Mouse (Mus musculus): ENCODE data around the gene Alg3. TPM values are rescaled to one million over a fixed set of nuclear protein-coding genes. Genes with fewer than 3 reads are reported as not detected.

Gene Alg3
- 43.7 and 44.6 TPM in 2 replicates for polyA plus RNA-seq (2014; fragmentation: Nextera tagmentation; extraction: Ambion mirVana)

DNA sequence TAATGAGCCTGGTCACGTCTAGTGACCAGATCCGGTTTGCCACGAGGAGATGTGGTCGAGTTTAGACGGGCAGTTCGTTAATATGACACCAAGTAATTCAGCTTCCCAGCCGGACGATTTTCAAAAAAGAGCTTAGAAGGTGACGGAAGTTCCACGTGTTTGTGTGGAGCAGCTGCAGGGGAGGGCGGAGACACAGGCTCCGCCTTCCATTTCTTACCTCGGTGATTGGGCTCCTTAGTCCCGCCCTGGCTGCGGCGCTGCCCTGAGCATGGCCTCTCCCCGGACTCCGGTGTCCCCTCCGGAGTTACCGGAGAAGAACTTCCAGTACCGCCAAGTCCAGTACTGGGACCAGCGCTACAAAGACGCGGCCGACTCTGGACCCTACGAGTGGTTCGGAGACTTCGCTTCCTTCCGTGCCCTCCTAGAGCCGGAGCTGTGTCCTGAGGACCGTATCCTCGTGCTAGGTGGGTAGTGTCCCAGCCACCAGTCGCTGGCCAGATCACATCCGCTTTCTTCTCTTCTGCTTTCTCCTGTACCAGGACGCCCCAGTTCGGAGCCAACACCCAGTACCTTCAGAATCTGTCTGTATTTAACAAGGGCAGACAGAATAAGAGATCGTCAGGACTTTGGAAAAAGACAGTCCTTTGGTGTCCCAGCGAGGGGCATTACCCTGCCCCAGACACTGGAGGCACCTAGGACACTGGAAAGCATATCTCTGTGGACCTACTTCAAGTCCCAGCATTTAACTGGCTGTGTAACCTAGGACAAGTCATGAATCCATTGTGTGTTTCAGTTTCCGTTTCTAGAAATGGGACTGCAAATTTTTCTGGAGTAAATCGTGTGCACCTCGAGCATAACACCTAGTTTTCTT is at the start of gene Alg3, which contains the start of the genes Eef1akmt4 and Gm49333:
Gene Alg3, minus strand, starts transcription at position 379 of the 871 bp plus-strand sequence.
Gene Eef1akmt4, plus strand, starts transcription at position 237 of the 871 bp plus-strand sequence.
Gene Gm49333, plus strand, starts transcription at position 254 of the 871 bp plus-strand sequence.
- peak within 1 kb of the TSS; percentile 83 for H3K27ac ChIP-seq (ENCODE audit: low read depth, low read length)
- peaks cover 4% of the 10 kb centered on the region; the same call in 1 of the 2 replicates for H3K36me3 ChIP-seq (ENCODE audit: control insufficient read depth, insufficient read depth, low read length)
- H3K4me3 ChIP-seq (ENCODE audit: low read depth, low read length): peak within 1 kb of the TSS; percentile 77
- peak within 1 kb of the TSS; percentile 93 for H3K4me2 ChIP-seq (ENCODE audit: low read depth, low read length)
- H3K9ac ChIP-seq (replicated peaks; ENCODE audit: low read depth, low read length): peak within 1 kb of the TSS; percentile 76
- WGBS: 2% methylated on average over 41 of the region's 41 CpGs
- H3K4me1 ChIP-seq (ENCODE audit: control insufficient read depth, insufficient read depth, low read length): peaks cover 17% of the 10 kb centered on the region
- H3K27me3 ChIP-seq (ENCODE audit: control insufficient read depth, insufficient read depth, low read length): no peaks in the 10 kb centered on the region
- peak; percentile 93 for ATAC-seq (ENCODE audit: low read depth)
- no peaks in the 10 kb centered on the region for H3K9me3 ChIP-seq (ENCODE audit: control insufficient read depth, low read length)

DNA sequence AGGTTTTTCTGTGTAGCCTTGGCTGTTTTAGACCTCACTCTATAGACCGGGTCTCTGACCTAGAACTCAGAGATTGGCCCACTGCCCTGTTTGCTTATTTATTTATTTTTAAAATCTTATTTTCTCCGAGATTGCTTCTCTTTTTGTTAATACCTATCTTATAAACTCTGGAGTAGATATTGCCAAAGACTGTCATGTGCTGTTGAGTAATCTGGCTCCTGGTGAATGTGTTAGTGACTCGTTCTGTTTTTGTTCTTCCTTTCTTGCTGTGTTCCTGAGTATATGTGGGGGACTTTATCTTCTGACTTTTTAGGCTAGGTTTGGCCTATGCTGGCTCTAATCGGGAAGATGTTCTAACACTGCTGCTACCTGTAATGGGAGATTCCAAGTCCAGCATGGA is 46.1 kb upstream of the Alg3 start:
- ATAC-seq (ENCODE audit: low read depth): no peak
- 92% methylated on average over 4 of the region's 4 CpGs for WGBS

DNA sequence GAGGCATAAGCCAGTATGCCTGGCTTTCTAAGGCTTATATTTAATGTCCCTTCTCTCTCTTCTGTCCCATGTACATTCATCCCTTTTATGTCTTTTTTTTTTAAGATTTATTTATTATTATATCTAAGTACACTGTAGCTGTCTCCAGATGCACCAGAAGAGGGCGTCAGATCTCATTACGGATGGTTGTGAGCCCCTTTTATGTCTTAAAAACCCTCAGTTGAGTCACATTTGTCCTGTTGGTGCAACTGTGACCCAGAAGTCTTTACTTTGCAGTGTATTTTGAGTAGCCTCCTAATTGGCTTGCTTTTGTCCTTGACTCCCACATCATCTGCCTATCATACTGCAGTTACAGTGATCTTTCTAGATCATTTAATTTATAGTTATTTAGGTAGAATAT is 41.8 kb upstream of the Alg3 start:
- H3K4me3 ChIP-seq (ENCODE audit: low read depth, low read length): no peak overlapping the region

More for the DNA sequence above, 46.1 kb upstream of the Alg3 start:
- H3K36me3 ChIP-seq (ENCODE audit: control insufficient read depth, insufficient read depth, low read length): peaks cover 74% of the 10 kb centered on the region
- H3K27me3 ChIP-seq (ENCODE audit: control insufficient read depth, insufficient read depth, low read length): no peaks in the 10 kb centered on the region
- H3K9ac ChIP-seq (replicated peaks; ENCODE audit: low read depth, low read length): no peak overlapping the region
- peaks cover 4% of the 10 kb centered on the region for H3K4me1 ChIP-seq (ENCODE audit: control insufficient read depth, insufficient read depth, low read length)
- H3K4me2 ChIP-seq (ENCODE audit: low read depth, low read length): no peak overlapping the region
- H3K27ac ChIP-seq (ENCODE audit: low read depth, low read length): no peak overlapping the region
- no peaks in the 10 kb centered on the region for H3K9me3 ChIP-seq (ENCODE audit: control insufficient read depth, low read length)
- H3K4me3 ChIP-seq (ENCODE audit: low read depth, low read length): no peak overlapping the region

DNA sequence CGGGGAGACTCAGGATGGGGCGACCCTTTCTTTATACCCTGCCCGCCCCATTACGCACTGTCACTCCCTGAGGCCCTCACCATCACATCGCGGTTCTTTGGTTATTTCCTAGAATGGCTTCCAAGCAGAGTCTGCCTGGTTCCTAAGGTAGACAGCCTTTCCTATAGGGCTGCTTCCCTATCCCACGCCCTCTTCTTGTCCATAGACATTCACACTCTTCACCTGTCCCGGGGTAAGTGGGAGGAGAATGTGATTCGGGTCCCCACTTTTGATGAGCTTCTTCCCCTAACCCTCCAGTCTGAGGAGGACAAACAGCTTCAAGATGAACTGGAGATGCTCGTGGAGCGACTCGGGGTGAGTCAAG is 40.4 kb upstream of the Alg3 start:
- no peak overlapping the region; the same call in 1 of the 2 replicates for H3K27ac ChIP-seq (ENCODE audit: low read depth, low read length)
- WGBS: 11% methylated on average over 11 of the region's 12 CpGs
- H3K9me3 ChIP-seq (ENCODE audit: control insufficient read depth, low read length): no peaks in the 10 kb centered on the region
- H3K36me3 ChIP-seq (ENCODE audit: control insufficient read depth, insufficient read depth, low read length): peaks cover 22% of the 10 kb centered on the region
- peak overlapping the region; percentile 86 for H3K9ac ChIP-seq (replicated peaks; ENCODE audit: low read depth, low read length)
- H3K27me3 ChIP-seq (ENCODE audit: control insufficient read depth, insufficient read depth, low read length): no peaks in the 10 kb centered on the region
- peaks cover 14% of the 10 kb centered on the region for H3K4me1 ChIP-seq (ENCODE audit: control insufficient read depth, insufficient read depth, low read length)
- H3K4me2 ChIP-seq (ENCODE audit: low read depth, low read length): peak overlapping the region; percentile 93
- H3K4me3 ChIP-seq (ENCODE audit: low read depth, low read length): peak overlapping the region; percentile 87
- ATAC-seq (ENCODE audit: low read depth): no peak

More for the DNA sequence above, 41.8 kb upstream of the Alg3 start:
- H3K36me3 ChIP-seq (ENCODE audit: control insufficient read depth, insufficient read depth, low read length): peaks cover 34% of the 10 kb centered on the region
- H3K4me1 ChIP-seq (ENCODE audit: control insufficient read depth, insufficient read depth, low read length): peaks cover 14% of the 10 kb centered on the region
- ATAC-seq (ENCODE audit: low read depth): no peak
- WGBS: 56% methylated on average over 2 of the region's 2 CpGs
- no peaks in the 10 kb centered on the region for H3K27me3 ChIP-seq (ENCODE audit: control insufficient read depth, insufficient read depth, low read length)
- no peak overlapping the region for H3K9ac ChIP-seq (replicated peaks; ENCODE audit: low read depth, low read length)
- H3K9me3 ChIP-seq (ENCODE audit: control insufficient read depth, low read length): no peaks in the 10 kb centered on the region
- no peak overlapping the region for H3K4me2 ChIP-seq (ENCODE audit: low read depth, low read length)
- H3K27ac ChIP-seq (ENCODE audit: low read depth, low read length): no peak overlapping the region

DNA sequence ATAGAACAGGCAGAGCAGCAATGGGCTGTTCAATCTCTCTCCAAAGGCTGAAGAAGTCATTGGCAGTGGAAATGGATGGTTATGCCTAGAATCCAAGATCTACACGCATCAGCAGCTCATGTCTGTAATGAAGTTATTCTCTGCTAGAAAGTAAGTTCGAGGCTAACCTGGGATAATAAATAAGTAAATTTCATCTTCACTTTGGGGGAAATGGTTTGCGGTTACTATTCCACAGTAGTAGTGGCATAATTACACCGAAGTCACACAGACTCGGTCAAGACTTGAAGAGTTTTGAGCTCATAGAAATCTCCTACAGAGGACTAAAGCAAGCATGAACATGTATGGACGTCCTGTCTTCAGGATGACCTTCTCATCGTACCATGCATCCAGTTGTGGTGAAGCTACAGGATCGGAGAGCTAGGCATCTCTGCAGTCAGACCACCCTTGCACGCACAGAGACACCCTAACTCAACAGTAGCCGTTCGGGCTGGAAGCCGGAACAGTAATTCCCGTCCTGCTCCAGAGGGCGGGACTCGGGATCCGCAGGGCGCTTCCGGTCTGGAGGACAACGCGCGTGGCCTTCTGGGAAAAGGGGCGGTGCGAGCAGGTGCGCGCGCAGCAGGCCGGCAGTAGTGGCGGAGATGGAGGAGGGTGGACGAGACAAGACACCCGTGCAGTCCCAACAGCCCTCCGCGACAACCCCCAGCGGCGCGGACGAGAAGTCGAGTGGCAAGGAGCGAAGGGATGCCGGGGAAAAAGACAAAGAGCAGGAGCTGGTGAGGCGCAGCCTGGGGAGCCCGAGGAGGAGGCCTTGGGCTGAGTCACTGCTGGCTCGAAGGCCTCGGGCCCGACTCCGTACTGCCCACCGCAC is 39.8 kb upstream of the Alg3 start, which contains the start of gene Psmd2:
Gene Psmd2, plus strand, starts transcription at position 577 of the 871 bp plus-strand sequence.
- Histone ChIP-seq H3K36me3 (ENCODE audit: control insufficient read depth, insufficient read depth, low read length) (peaks cover 16% of the 10 kb centered on the region), H3K9ac (replicated peaks; ENCODE audit: low read depth, low read length) (peak within 1 kb of the TSS; percentile 86), H3K4me1 (ENCODE audit: control insufficient read depth, insufficient read depth, low read length) (peaks cover 14% of the 10 kb centered on the region), H3K9me3 (ENCODE audit: control insufficient read depth, low read length) (no peaks in the 10 kb centered on the region), H3K4me3 (ENCODE audit: low read depth, low read length) (peak within 1 kb of the TSS; percentile 87), H3K4me2 (ENCODE audit: low read depth, low read length) (peak within 1 kb of the TSS; percentile 93), H3K27ac (ENCODE audit: low read depth, low read length) (peak within 1 kb of the TSS; percentile 79), H3K27me3 (ENCODE audit: control insufficient read depth, insufficient read depth, low read length) (no peaks in the 10 kb centered on the region)
- peak; percentile 98 for ATAC-seq (ENCODE audit: low read depth)
- WGBS: 2% methylated on average over 45 of the region's 46 CpGs

DNA sequence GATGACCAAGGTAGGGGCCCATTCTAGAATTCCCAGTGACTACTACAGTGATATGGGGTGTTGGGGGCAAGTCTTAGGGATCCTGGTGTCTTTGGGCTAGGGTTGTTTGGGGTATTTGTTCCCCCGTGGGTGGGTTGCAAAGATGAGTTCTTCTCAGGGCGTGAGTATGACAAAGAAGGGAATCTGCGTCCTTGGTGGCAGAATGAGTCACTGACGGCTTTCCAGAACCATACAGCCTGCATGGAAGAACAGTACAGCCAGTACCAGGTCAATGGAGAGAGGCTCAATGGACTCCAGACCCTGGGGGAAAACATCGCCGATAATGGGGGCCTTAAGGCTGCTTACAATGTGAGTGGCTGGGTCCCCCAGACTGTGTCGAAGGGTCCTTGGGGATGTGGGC is 32.4 kb upstream of the Alg3 start:
- no peak for ATAC-seq (ENCODE audit: low read depth)
- Histone ChIP-seq H3K27ac (ENCODE audit: low read depth, low read length) (no peak overlapping the region), H3K4me2 (ENCODE audit: low read depth, low read length) (no peak overlapping the region), H3K4me1 (ENCODE audit: control insufficient read depth, insufficient read depth, low read length) (no peaks in the 10 kb centered on the region), H3K9me3 (ENCODE audit: control insufficient read depth, low read length) (no peaks in the 10 kb centered on the region), H3K9ac (replicated peaks; ENCODE audit: low read depth, low read length) (no peak overlapping the region), H3K27me3 (ENCODE audit: control insufficient read depth, insufficient read depth, low read length) (no peaks in the 10 kb centered on the region), H3K4me3 (ENCODE audit: low read depth, low read length) (no peak overlapping the region), H3K36me3 (ENCODE audit: control insufficient read depth, insufficient read depth, low read length) (peaks cover 3% of the 10 kb centered on the region; the same call in 1 of the 2 replicates)
- 90% methylated on average over 7 of the region's 7 CpGs for WGBS

DNA sequence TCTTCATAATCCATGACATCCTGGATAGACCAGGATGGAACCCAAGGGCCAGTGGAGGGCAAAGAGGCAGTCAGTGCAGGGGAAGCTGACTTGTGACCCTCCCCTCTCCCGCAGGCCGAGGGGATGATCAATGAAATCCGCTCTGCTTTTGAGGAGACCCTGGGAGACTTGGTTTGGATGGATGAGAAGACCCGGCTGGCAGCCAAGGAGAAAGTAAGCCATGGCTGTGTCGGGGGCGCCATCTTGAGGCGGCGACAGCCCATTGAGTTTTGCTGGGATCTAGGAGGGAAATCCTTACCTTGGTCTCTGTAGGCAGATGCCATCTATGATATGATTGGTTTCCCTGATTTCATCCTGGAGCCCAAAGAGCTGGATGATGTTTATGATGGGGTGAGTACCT is 30.6 kb upstream of the Alg3 start:
- WGBS: 2% methylated on average over 8 of the region's 8 CpGs
- Histone ChIP-seq H3K36me3 (ENCODE audit: control insufficient read depth, insufficient read depth, low read length) (peaks cover 3% of the 10 kb centered on the region; the same call in 1 of the 2 replicates), H3K4me3 (ENCODE audit: low read depth, low read length) (no peak overlapping the region), H3K9me3 (ENCODE audit: control insufficient read depth, low read length) (no peaks in the 10 kb centered on the region), H3K4me1 (ENCODE audit: control insufficient read depth, insufficient read depth, low read length) (no peaks in the 10 kb centered on the region), H3K27ac (ENCODE audit: low read depth, low read length) (no peak overlapping the region), H3K27me3 (ENCODE audit: control insufficient read depth, insufficient read depth, low read length) (no peaks in the 10 kb centered on the region), H3K9ac (replicated peaks; ENCODE audit: low read depth, low read length) (no peak overlapping the region), H3K4me2 (ENCODE audit: low read depth, low read length) (no peak overlapping the region)
- 0 out of 2 replicates have a peak, but pooled peaks have one; percentile 28 for ATAC-seq (ENCODE audit: low read depth)

DNA sequence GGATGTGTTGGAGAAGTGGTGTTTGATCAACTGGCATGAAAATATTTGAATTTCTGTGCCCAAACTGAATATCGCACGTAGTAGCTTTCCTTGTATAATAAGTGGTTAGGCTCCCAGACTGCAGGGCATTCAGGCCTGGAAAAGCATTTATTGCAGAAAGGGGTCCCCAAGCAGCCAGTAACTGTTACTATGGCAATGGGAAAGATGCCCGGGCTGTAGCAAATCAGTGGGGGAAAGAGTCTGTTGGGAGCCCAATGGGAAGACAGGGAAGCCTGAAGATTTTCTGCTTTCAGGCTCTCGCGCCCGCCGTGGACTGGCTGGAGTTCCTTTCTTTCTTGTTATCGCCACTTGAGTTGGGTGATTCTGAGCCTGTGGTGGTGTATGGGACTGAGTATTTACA is 26.8 kb upstream of the Alg3 start:
- H3K4me1 ChIP-seq (ENCODE audit: control insufficient read depth, insufficient read depth, low read length): no peaks in the 10 kb centered on the region
- ATAC-seq (ENCODE audit: low read depth): peak; percentile 75
- H3K9ac ChIP-seq (replicated peaks; ENCODE audit: low read depth, low read length): no peak overlapping the region
- no peak overlapping the region for H3K4me3 ChIP-seq (ENCODE audit: low read depth, low read length)
- no peaks in the 10 kb centered on the region for H3K36me3 ChIP-seq (ENCODE audit: control insufficient read depth, insufficient read depth, low read length)
- H3K4me2 ChIP-seq (ENCODE audit: low read depth, low read length): no peak overlapping the region
- H3K27me3 ChIP-seq (ENCODE audit: control insufficient read depth, insufficient read depth, low read length): no peaks in the 10 kb centered on the region
- H3K27ac ChIP-seq (ENCODE audit: low read depth, low read length): peak overlapping the region; percentile 30; the same call in 1 of the 2 replicates
- H3K9me3 ChIP-seq (ENCODE audit: control insufficient read depth, low read length): no peaks in the 10 kb centered on the region
- WGBS: 52% methylated on average over 8 of the region's 8 CpGs

Data from neural tube, embryonic 14.5 days (tissue).